Mouse (Mus musculus): ENCODE data around the gene Nudt6.

Nudt6 gene

GRCm38 (mm10) chr3:37420072-37420471, at the start of gene Nudt6:
TSS of gene Nudt6 (minus strand) at chr3:37420211.
- DNase-seq (ENCODE audit: low read depth, low spot score) = peak; percentile 97

GRCm38 (mm10) chr3:37469353-37469752, 49.3 kb upstream of the Nudt6 start:
- no peak for DNase-seq (ENCODE audit: low read depth, low spot score)

- DNase-seq (ENCODE audit: low read depth, low spot score) = peak; percentile 29
Measured at GRCm38 (mm10) chr3:37468170-37468569, 48.2 kb upstream of the Nudt6 start.

GRCm38 (mm10) chr3:37455992-37456391, 36.0 kb upstream of the Nudt6 start:
- no peak for DNase-seq (ENCODE audit: low read depth, low spot score)

GRCm38 (mm10) chr3:37443409-37443808, 23.4 kb upstream of the Nudt6 start:
- no peak for DNase-seq (ENCODE audit: low read depth, low spot score)

- no peak for DNase-seq (ENCODE audit: low read depth, low spot score)
Measured at GRCm38 (mm10) chr3:37439770-37440169, 19.8 kb upstream of the Nudt6 start.

GRCm38 (mm10) chr3:37430359-37430758, 10.3 kb upstream of the Nudt6 start:
- DNase-seq (ENCODE audit: low read depth, low spot score) = no peak

GRCm38 (mm10) chr3:37426069-37426468, 6.1 kb upstream of the Nudt6 start:
- DNase-seq (ENCODE audit: low read depth, low spot score) = no peak

- DNase-seq (ENCODE audit: low read depth, low spot score) = peak; percentile 55
Measured at GRCm38 (mm10) chr3:37421179-37421578, 1.2 kb upstream of the Nudt6 start.

- peak; percentile 69 for DNase-seq (ENCODE audit: low read depth, low spot score)
Measured at GRCm38 (mm10) chr3:37420641-37421040, 630 bp upstream of the Nudt6 start.

GRCm38 (mm10) chr3:37419458-37419991, 486 bp downstream of the Nudt6 start, which contains the start of gene Spata5:
TSS of gene Spata5 (plus strand) at chr3:37419896.
- peak; percentile 100 for DNase-seq (ENCODE audit: low read depth, low spot score)

- DNase-seq (ENCODE audit: low read depth, low spot score) = no peak
Measured at GRCm38 (mm10) chr3:37418961-37419457, 1.0 kb downstream of the Nudt6 start.

GRCm38 (mm10) chr3:37418341-37418740, 1.7 kb downstream of the Nudt6 start:
- no peak for DNase-seq (ENCODE audit: low read depth, low spot score)

- DNase-seq (ENCODE audit: low read depth, low spot score) = peak; percentile 76
Measured at GRCm38 (mm10) chr3:37414413-37414960, 5.5 kb downstream of the Nudt6 start.

- DNase-seq (ENCODE audit: low read depth, low spot score) = no peak
Measured at GRCm38 (mm10) chr3:37413446-37413845, 6.6 kb downstream of the Nudt6 start.

- no peak for DNase-seq (ENCODE audit: low read depth, low spot score)
Measured at GRCm38 (mm10) chr3:37407598-37407997, 12.4 kb downstream of the Nudt6 start.

- DNase-seq (ENCODE audit: low read depth, low spot score) = no peak
Measured at GRCm38 (mm10) chr3:37401729-37402610, 18.0 kb downstream of the Nudt6 start.

- DNase-seq (ENCODE audit: low read depth, low spot score) = no peak
Measured at GRCm38 (mm10) chr3:37398661-37399395, 21.2 kb downstream of the Nudt6 start.

GRCm38 (mm10) chr3:37397646-37398045, 22.4 kb downstream of the Nudt6 start:
- DNase-seq (ENCODE audit: low read depth, low spot score) = no peak

GRCm38 (mm10) chr3:37396930-37397608, 22.9 kb downstream of the Nudt6 start:
- DNase-seq (ENCODE audit: low read depth, low spot score) = no peak

GRCm38 (mm10) chr3:37387310-37387709, 32.7 kb downstream of the Nudt6 start:
- DNase-seq (ENCODE audit: low read depth, low spot score) = peak; percentile 37
